Mouse (Mus musculus) gastrocnemius, postnatal 10 days (tissue): ENCODE results near the gene Ckap4. TPM values are rescaled to one million over a fixed set of nuclear protein-coding genes. Genes with fewer than 3 reads are reported as not detected.
"Not testable (repeated sequence)": the region's sequence is repeated elsewhere in the genome, so short reads cannot be mapped to it uniquely, and the experiment has no call there.

Experiments
- DNase-seq: peaks from one replicate; pipeline ENCODE4 v3.0.0; 2021; ENCODE audit warnings: mixed read lengths
- total RNA-seq, 2 experiments: library from RNA; stranded (reverse); gene quantifications; 2 replicates each; pipeline ENCODE4 v1.2.3; 2021

The Ckap4 gene
- total RNA-seq, 2 experiments from 2014 or later = 68.6 to 92.0 TPM

- no peak for DNase-seq
These were observed 35.0 kb downstream of the Ckap4 start for GRCm38 (mm10) chr10:84498867-84499266.

- no peak for DNase-seq
These were observed 37.1 kb downstream of the Ckap4 start for GRCm38 (mm10) chr10:84496805-84497204.

GRCm38 (mm10) chr10:84494432-84494831 lies 39.4 kb downstream of the Ckap4 start:
- no peak for DNase-seq

GRCm38 (mm10) chr10:84490115-84490514 lies 43.7 kb downstream of the Ckap4 start:
- DNase-seq = no peak

DNA sequence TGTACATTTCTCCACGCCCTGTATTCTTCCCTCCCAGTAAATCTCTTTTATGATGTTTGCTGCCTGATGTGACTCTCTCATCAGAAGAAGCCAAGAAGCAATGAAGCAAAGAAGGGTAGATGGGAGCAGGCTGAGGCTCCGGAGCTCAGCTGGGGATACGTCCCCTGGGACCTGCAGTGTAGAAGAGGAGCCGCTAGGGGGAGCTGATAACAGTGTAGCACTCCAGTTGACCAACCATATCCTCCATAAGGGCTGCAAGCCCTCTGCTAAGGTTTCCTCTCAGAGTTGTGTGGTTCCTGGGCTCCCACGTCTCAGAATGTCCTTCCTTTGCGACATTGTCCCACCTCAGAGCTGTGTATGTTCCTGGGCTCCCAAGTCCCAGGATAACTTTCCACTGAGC lies 45.5 kb downstream of the Ckap4 start:
- DNase-seq = peak; percentile 64

DNA sequence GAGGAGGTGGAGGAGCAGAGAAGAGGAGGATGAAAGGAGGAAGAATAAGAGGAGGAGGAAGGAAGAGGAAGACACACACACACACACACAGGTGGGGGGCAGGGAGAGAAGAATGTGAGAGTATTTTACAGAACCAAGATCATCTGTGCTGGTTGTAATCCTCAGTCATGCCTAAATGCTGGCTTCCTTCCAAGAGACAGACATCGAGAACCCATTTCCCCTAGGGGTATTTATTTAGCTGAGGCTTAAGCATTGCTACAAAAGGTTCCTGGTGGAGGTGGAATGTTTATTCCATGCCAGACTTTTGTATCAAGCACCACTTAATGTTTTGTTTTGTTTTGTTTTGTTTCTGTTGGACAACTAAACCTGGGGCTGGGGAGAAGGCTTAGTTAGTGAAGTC lies 49.2 kb downstream of the Ckap4 start:
- no peak for DNase-seq

DNA sequence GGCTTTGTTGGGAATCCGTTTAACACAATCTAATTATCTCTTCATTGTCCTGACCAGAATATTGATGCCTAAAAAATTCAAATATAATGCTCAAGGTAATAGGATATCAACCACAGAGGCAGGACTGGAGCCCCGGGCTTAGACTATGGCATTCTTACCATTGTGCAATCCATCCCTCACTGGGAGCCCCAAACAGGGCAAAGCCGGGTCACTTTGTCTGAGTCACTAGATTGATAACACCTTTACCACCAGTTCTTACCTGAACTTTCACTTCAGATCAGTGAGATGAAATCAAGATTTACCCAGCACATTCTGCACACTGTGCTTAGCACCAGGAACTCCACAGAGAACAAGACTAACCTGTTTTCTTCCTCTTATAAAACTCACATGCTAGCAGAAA lies 50.3 kb downstream of the Ckap4 start:
- DNase-seq = no peak

DNA sequence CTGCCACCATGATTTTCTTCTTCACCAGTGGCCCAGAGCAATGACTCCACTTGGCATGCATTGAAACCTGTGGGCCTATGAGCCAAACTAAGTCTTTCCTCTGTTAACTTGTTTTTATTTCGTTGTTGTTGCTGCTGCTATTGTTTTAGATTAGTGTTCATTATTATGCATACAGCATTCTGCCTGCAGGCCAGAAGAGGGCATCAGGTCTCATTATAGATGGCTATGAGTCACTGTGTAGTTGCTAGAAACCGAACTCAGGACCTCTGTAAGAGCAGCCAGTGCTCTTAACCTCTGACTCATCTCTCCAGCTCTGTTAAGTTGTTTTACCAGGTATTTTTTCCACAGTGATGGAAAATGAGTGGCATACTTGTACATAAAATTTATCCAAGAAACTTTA lies 50.8 kb downstream of the Ckap4 start:
- DNase-seq = no peak

DNA sequence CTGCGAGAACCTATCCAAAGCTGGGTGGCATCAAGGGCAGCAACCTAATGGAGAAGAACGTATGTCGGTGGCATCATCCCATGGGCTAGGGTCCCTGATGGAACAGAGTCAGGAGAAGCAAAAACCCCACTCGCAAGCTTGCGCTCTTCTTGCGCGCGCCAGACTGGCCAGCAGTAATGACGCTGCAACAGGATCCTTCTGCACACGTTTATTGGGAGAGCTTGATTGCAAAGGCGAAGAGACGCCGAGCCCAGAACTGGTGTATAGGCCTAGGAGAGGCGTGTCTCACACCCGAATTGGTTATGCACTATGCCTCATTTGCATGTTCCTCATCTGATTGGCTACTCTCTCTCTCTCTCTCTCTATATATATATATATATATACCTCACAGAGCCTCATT lies 51.4 kb downstream of the Ckap4 start:
- DNase-seq = not testable (repeated sequence)

DNA sequence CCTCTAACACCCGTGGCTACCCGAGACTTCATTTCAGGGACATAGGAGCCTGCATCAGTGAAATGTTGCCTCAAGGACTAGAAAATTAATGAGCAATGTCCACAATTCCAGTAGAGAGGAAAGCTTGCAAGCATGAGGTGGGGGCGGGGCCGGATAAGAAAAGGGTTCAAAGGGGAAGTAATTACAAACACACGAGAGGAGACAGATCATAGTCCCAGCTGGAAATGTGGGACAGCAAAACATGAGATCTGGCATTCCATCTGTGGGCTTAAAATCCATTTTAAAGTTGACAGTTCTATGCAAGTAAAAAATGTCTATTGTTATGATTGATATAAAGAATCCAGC lies 52.6 kb downstream of the Ckap4 start:
- DNase-seq = no peak

GRCm38 (mm10) chr10:84480667-84481326 lies 53.1 kb downstream of the Ckap4 start:
- DNase-seq = peak; percentile 30

DNA sequence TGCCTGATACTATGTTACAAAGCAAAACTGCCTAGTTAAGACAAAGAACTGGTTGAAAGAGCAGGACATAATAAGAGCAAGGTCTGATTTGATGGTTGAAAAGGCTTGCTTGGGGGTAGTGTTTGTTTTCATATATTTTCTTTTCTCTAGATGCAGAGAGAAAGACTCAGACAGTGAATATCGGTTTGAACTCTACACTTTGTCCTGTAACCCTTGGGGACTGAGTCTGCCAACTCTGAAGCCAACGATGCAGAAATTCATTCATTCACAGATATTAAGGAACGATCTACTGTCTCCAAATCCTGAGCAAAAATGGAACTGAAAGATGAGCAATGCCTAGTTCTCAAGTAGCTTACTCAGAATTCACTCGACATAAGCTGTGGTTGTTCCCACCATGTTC lies 53.7 kb downstream of the Ckap4 start:
- DNase-seq = no peak

DNA sequence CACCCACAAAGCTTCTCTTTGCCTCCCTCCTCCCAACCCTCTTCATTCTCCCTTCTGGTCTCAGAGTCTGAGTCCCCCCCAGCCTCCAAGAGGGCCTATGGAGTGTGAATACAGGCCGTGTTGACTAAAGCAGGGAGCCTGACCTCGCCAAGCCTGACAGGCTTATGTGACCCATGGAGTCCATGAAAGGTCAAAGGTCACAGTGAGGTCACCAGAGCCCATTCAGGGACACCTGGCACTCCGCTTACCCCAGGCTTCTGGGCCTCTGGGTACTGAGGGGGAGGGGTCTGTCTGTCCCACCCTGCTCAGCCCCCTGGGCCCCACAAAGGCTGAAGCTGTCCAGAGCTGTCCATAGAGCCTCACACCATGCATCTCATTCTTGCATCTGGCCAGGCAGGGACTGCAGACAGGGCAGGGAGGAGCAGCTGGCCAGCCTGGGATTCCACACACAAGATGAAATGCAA lies 56.2 kb downstream of the Ckap4 start:
- DNase-seq = no peak

- no peak for DNase-seq
These were observed 56.7 kb downstream of the Ckap4 start for GRCm38 (mm10) chr10:84477045-84477612.

Other genes starting within 250 kb of the Ckap4 start
- 10 to 100 TPM; 12.5 to 17.6 TPM for gene Nuak1, start 93.5 kb downstream of the Ckap4 start, total RNA-seq
- 10 to 100 TPM; 68.6 to 88.2 TPM for gene Tcp11l2, start 42.6 kb upstream of the Ckap4 start, total RNA-seq
- gene Polr3b, start 88.2 kb upstream of the Ckap4 start, total RNA-seq = 10 to 100 TPM; 14.6 to 15.7 TPM
- gene Rfx4, start 222.0 kb upstream of the Ckap4 start, total RNA-seq = under 1 TPM; 0.09 to 0.11 TPM